Mouse (Mus musculus): ENCODE measurements around the gene Unc79. TPM values are rescaled to one million over a fixed set of nuclear protein-coding genes. Genes with fewer than 3 reads are reported as not detected.

Unc79 gene
- polyA plus RNA-seq (2015; fragmentation: Nextera tagmentation; extraction: Ambion mirVana) = 5.6 and 6.6 TPM in 2 replicates

GRCm38 (mm10) chr12:102948778-102949394 is at the start of gene Unc79:
Unc79 (plus strand) TSS chr12:102948859.

GRCm38 (mm10) chr12:102899091-102899490 is 49.6 kb upstream of the Unc79 start, which contains the start of gene Cox8c:
Cox8c (plus strand) TSS chr12:102899316.

Small RNA genes within 50 kb of the gene (microRNA-seq; reads per million reads assigned to microRNA genes)
- not detected for gene Gm44324

Other genes starting within 250 kb of the Unc79 start
- 37.9 and 40.5 TPM in 2 replicates for gene Itpk1, start 243.9 kb upstream of the Unc79 start, polyA plus RNA-seq (2015; fragmentation: Nextera tagmentation; extraction: Ambion mirVana)
- 56.2 and 64.1 TPM in 2 replicates for gene Moap1, start 205.2 kb upstream of the Unc79 start, polyA plus RNA-seq (2015; fragmentation: Nextera tagmentation; extraction: Ambion mirVana)
- gene Tmem251, start 205.1 kb upstream of the Unc79 start, polyA plus RNA-seq (2015; fragmentation: Nextera tagmentation; extraction: Ambion mirVana) = 12.5 and 14.2 TPM in 2 replicates
- not detected in 2 replicates for gene Gm28051, start 191.1 kb upstream of the Unc79 start, polyA plus RNA-seq (2015; fragmentation: Nextera tagmentation; extraction: Ambion mirVana)
- 32.7 and 34.1 TPM in 2 replicates for gene Gon7, start 191.1 kb upstream of the Unc79 start, polyA plus RNA-seq (2015; fragmentation: Nextera tagmentation; extraction: Ambion mirVana)
- gene Ubr7, start 190.9 kb upstream of the Unc79 start, polyA plus RNA-seq (2015; fragmentation: Nextera tagmentation; extraction: Ambion mirVana) = 25.2 and 26.1 TPM in 2 replicates
- 45.8 and 48.3 TPM in 2 replicates for gene Gm20604, start 190.2 kb upstream of the Unc79 start, polyA plus RNA-seq (2015; fragmentation: Nextera tagmentation; extraction: Ambion mirVana)
- 10.2 and 10.4 TPM in 2 replicates for gene Btbd7, start 70.4 kb upstream of the Unc79 start, polyA plus RNA-seq (2015; fragmentation: Nextera tagmentation; extraction: Ambion mirVana)
- gene Cox8c, start 49.5 kb upstream of the Unc79 start, polyA plus RNA-seq (2015; fragmentation: Nextera tagmentation; extraction: Ambion mirVana) = not detected in 2 replicates

Data from neural tube, postnatal 0 days (tissue).